Mouse (Mus musculus): ENCODE data around the gene Prpf6. TPM values are rescaled to one million over a fixed set of nuclear protein-coding genes. Genes with fewer than 3 reads are reported as not detected.

The Prpf6 gene
- total RNA-seq, 1 experiment: 67.8 TPM

- Histone ChIP-seq H3K9ac (ENCODE audit: insufficient read depth, low read depth, low read length, poor library complexity, severe bottlenecking) (no peak overlapping the region), H3K36me3 (ENCODE audit: control insufficient read depth, insufficient read depth, low read length, poor library complexity, severe bottlenecking) (peaks cover 30% of the 10 kb centered on the region), H3K9me3 (ENCODE audit: control insufficient read depth, insufficient read depth, low read depth, low read length) (no peaks in the 10 kb centered on the region), H3K4me1 (ENCODE audit: control insufficient read depth in 2 of 2, insufficient read depth in 2 of 2, low read length in 2 of 2, poor library complexity in 1 of 2) (no peaks in the 10 kb centered on the region), H3K4me3 (ENCODE audit: insufficient read depth in 1 of 2, low read depth in 1 of 2, low read length in 2 of 2, poor library complexity in 1 of 2, severe bottlenecking in 1 of 2) (no peak overlapping the region), H3K27ac (ENCODE audit: insufficient read depth, low read depth, low read length, poor library complexity, severe bottlenecking) (no peak overlapping the region)
- TF ChIP-seq ZC3H11A (IDR thresholded peaks at IDR 0.05; ENCODE audit: borderline replicate concordance, low read depth, low read length) (no peak), HCFC1 (IDR thresholded peaks at IDR 0.05; ENCODE audit: borderline replicate concordance, insufficient read depth, low read length) (no peak), CHD2 (IDR thresholded peaks at IDR 0.05; ENCODE audit: low read depth, low read length) (no peak), MAFK (IDR thresholded peaks at IDR 0.05; ENCODE audit: insufficient read depth, low read depth, low read length) (no peak), ZNF384 (IDR thresholded peaks at IDR 0.05; ENCODE audit: low read depth, low read length) (no peak)
- DNase-seq (ENCODE audit: low read depth, low spot score): no peak
- in situ Hi-C loops (cut with MboI; ENCODE audit: low sequenced_read_pairs in 2 of 2, unreplicated experiment in 2 of 2): no loop called here
Measured at GRCm38 (mm10) chr2:181550233-181550632, 41.4 kb upstream of the Prpf6 start.

GRCm38 (mm10) chr2:181553772-181554171 lies 37.9 kb upstream of the Prpf6 start:
- H3K4me1 ChIP-seq (ENCODE audit: control insufficient read depth in 2 of 2, insufficient read depth in 2 of 2, low read length in 2 of 2, poor library complexity in 1 of 2): no peaks in the 10 kb centered on the region
- TF ChIP-seq CHD2 (IDR thresholded peaks at IDR 0.05; ENCODE audit: low read depth, low read length) (no peak), ZNF384 (IDR thresholded peaks at IDR 0.05; ENCODE audit: low read depth, low read length) (no peak), ZC3H11A (IDR thresholded peaks at IDR 0.05; ENCODE audit: borderline replicate concordance, low read depth, low read length) (no peak), HCFC1 (IDR thresholded peaks at IDR 0.05; ENCODE audit: borderline replicate concordance, insufficient read depth, low read length) (no peak), MAFK (IDR thresholded peaks at IDR 0.05; ENCODE audit: insufficient read depth, low read depth, low read length) (no peak)
- H3K27ac ChIP-seq (ENCODE audit: insufficient read depth, low read depth, low read length, poor library complexity, severe bottlenecking): no peak overlapping the region
- in situ Hi-C loops (cut with MboI; ENCODE audit: low sequenced_read_pairs in 2 of 2, unreplicated experiment in 2 of 2): no loop called here
- H3K9me3 ChIP-seq (ENCODE audit: control insufficient read depth, insufficient read depth, low read depth, low read length): no peaks in the 10 kb centered on the region
- no peak overlapping the region for H3K4me3 ChIP-seq (ENCODE audit: insufficient read depth in 1 of 2, low read depth in 1 of 2, low read length in 2 of 2, poor library complexity in 1 of 2, severe bottlenecking in 1 of 2)
- H3K9ac ChIP-seq (ENCODE audit: insufficient read depth, low read depth, low read length, poor library complexity, severe bottlenecking): no peak overlapping the region
- DNase-seq (ENCODE audit: low read depth, low spot score): no peak
- H3K36me3 ChIP-seq (ENCODE audit: control insufficient read depth, insufficient read depth, low read length, poor library complexity, severe bottlenecking): peaks cover 21% of the 10 kb centered on the region

- H3K4me1 ChIP-seq (ENCODE audit: control insufficient read depth in 2 of 2, insufficient read depth in 2 of 2, low read length in 2 of 2, poor library complexity in 1 of 2): peaks cover 0 to 3% of the 10 kb centered on the region in 2 experiments; a peak in 1 of 4 replicates
- no peak for DNase-seq (ENCODE audit: low read depth, low spot score)
- in situ Hi-C loops (cut with MboI; ENCODE audit: low sequenced_read_pairs in 2 of 2, unreplicated experiment in 2 of 2): no loop called here
Measured at GRCm38 (mm10) chr2:181567338-181567737, 24.3 kb upstream of the Prpf6 start.

GRCm38 (mm10) chr2:181568272-181569008 lies 23.2 kb upstream of the Prpf6 start:
- Histone ChIP-seq H3K4me1 (ENCODE audit: control insufficient read depth in 2 of 2, insufficient read depth in 2 of 2, low read length in 2 of 2, poor library complexity in 1 of 2) (peaks cover 0 to 3% of the 10 kb centered on the region in 2 experiments; a peak in 1 of 4 replicates), H3K4me3 (ENCODE audit: insufficient read depth in 1 of 2, low read depth in 1 of 2, low read length in 2 of 2, poor library complexity in 1 of 2, severe bottlenecking in 1 of 2) (no peak overlapping the region), H3K9ac (ENCODE audit: insufficient read depth, low read depth, low read length, poor library complexity, severe bottlenecking) (no peak overlapping the region), H3K9me3 (ENCODE audit: control insufficient read depth, insufficient read depth, low read depth, low read length) (no peaks in the 10 kb centered on the region), H3K27ac (ENCODE audit: insufficient read depth, low read depth, low read length, poor library complexity, severe bottlenecking) (no peak overlapping the region), H3K36me3 (ENCODE audit: control insufficient read depth, insufficient read depth, low read length, poor library complexity, severe bottlenecking) (no peaks in the 10 kb centered on the region; the same call in 1 of the 2 replicates)
- TF ChIP-seq MAFK (IDR thresholded peaks at IDR 0.05; ENCODE audit: insufficient read depth, low read depth, low read length): no peak
- TF ChIP-seq HCFC1 (IDR thresholded peaks at IDR 0.05; ENCODE audit: borderline replicate concordance, insufficient read depth, low read length): no peak
- no peak; the same call in 1 of the 2 replicates for TF ChIP-seq ZC3H11A (IDR thresholded peaks at IDR 0.05; ENCODE audit: borderline replicate concordance, low read depth, low read length)
- no peak for TF ChIP-seq CHD2 (IDR thresholded peaks at IDR 0.05; ENCODE audit: low read depth, low read length)
- TF ChIP-seq ZNF384 (IDR thresholded peaks at IDR 0.05; ENCODE audit: low read depth, low read length): no peak
- peak; percentile 29 for DNase-seq (ENCODE audit: low read depth, low spot score)
- in situ Hi-C loops (cut with MboI; ENCODE audit: low sequenced_read_pairs in 2 of 2, unreplicated experiment in 2 of 2): no loop called here

More at GRCm38 (mm10) chr2:181567338-181567737, 24.3 kb upstream of the Prpf6 start:
- Histone ChIP-seq H3K9me3 (ENCODE audit: control insufficient read depth, insufficient read depth, low read depth, low read length) (no peaks in the 10 kb centered on the region), H3K4me3 (ENCODE audit: insufficient read depth in 1 of 2, low read depth in 1 of 2, low read length in 2 of 2, poor library complexity in 1 of 2, severe bottlenecking in 1 of 2) (no peak overlapping the region), H3K27ac (ENCODE audit: insufficient read depth, low read depth, low read length, poor library complexity, severe bottlenecking) (no peak overlapping the region), H3K36me3 (ENCODE audit: control insufficient read depth, insufficient read depth, low read length, poor library complexity, severe bottlenecking) (no peaks in the 10 kb centered on the region; the same call in 1 of the 2 replicates), H3K9ac (ENCODE audit: insufficient read depth, low read depth, low read length, poor library complexity, severe bottlenecking) (no peak overlapping the region)
- no peak for TF ChIP-seq HCFC1 (IDR thresholded peaks at IDR 0.05; ENCODE audit: borderline replicate concordance, insufficient read depth, low read length)
- no peak for TF ChIP-seq CHD2 (IDR thresholded peaks at IDR 0.05; ENCODE audit: low read depth, low read length)
- TF ChIP-seq ZC3H11A (IDR thresholded peaks at IDR 0.05; ENCODE audit: borderline replicate concordance, low read depth, low read length): no peak
- TF ChIP-seq MAFK (IDR thresholded peaks at IDR 0.05; ENCODE audit: insufficient read depth, low read depth, low read length): no peak
- TF ChIP-seq ZNF384 (IDR thresholded peaks at IDR 0.05; ENCODE audit: low read depth, low read length): no peak
